Mouse (Mus musculus): ENCODE results near the gene Klf6. TPM values are rescaled to one million over a fixed set of nuclear protein-coding genes. Genes with fewer than 3 reads are reported as not detected.

Klf6 gene
- polyA plus RNA-seq, 1 experiment from 2014 or later: 34.7 TPM

DNA sequence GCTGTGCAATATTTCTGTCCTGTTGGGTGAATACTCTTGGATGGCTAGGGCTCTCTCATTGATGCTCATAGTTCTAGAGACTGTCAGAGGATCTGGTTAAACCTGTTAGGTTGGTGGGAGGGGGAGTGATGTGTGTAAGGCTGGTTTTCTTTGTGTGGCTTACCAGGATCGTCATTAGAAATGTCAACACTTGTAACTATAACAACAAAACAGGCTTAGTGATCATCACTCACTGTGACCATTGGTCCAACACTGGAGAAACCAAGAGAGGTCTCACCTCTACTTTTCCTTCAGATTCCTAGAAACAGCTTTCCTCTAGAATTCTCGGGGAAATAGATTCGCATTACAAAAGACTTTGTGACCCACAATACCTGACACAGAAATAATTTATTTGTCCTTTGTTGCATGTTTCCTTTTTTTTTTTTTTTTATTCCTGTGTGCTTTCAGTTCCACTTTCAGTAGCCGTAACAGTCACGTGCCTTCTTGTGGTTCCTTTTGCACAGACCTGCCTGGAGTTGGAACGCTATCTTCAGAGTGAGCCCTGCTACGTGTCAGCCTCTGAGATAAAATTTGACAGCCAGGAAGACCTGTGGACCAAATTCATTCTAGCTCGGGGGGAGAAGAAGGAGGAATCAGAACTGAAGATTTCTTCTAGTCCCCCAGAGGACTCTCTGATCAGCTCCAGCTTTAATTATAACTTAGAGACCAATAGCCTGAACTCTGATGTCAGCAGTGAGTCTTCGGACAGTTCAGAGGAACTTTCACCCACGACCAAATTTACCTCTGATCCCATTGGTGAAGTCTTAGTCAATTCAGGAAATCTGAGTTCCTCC is 3.2 kb downstream of the Klf6 start:
- Histone ChIP-seq H3K27me3 (no peaks in the 10 kb centered on the region), H3K4me3 (replicated peaks) (0 out of 2 replicates have a peak overlapping the region, but pooled peaks have one; percentile 14), H3K9ac (replicated peaks) (no peak overlapping the region), H3K27ac (no peak overlapping the region), H3K9me3 (no peaks in the 10 kb centered on the region), H3K36me3 (peaks cover 42% of the 10 kb centered on the region), H3K4me2 (peak overlapping the region; percentile 66), H3K4me1 (replicated peaks) (0 out of 2 replicates have a peak, but pooled peaks cover 7% of the 10 kb centered on the region)
- no peak for ATAC-seq (ENCODE audit: insufficient number of reproducible peaks, insufficient read depth, low FRiP score, low TSS enrichment, low read depth)
- WGBS: 77% methylated on average over 10 of the region's 10 CpGs

DNA sequence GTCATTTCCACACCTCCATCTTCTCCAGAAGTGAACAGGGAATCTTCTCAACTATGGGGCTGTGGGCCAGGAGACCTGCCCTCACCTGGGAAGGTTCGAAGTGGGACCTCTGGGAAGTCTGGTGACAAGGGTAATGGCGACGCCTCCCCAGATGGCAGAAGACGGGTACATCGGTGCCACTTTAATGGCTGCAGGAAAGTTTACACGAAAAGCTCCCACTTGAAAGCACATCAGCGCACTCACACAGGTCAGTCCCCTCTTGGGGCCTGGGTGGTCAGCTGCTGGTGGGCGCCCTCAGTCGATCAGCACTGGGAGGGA is 3.8 kb downstream of the Klf6 start:
- Histone ChIP-seq H3K4me3 (replicated peaks) (no peak overlapping the region), H3K4me2 (no peak overlapping the region), H3K9me3 (no peaks in the 10 kb centered on the region), H3K9ac (replicated peaks) (no peak overlapping the region), H3K27ac (no peak overlapping the region), H3K27me3 (no peaks in the 10 kb centered on the region), H3K4me1 (replicated peaks) (peaks cover 7% of the 10 kb centered on the region; the same call in 1 of the 2 replicates), H3K36me3 (peaks cover 42% of the 10 kb centered on the region)
- WGBS: 95% methylated on average over 9 of the region's 9 CpGs
- no peak for ATAC-seq (ENCODE audit: insufficient number of reproducible peaks, insufficient read depth, low FRiP score, low TSS enrichment, low read depth)

DNA sequence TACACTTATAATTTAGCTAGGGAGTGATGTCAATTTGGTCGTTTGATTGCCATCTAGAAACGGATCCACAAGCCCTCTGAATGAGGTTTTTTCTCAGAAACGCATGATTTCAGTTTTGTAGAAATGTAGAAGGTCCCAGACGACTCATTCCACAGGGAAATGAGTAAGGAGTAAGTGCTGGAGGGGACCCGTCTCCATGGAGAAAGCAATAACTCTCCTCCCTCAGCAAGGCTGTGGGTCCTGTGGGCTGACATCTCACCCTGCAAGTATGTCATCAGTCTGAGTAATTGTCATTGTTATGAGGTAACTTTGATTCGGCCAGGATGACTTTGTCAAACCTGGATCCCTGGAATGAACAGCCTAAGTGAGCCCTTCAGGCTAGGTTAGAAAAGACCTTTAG is 4.8 kb downstream of the Klf6 start:
- Histone ChIP-seq H3K27me3 (no peaks in the 10 kb centered on the region), H3K4me3 (replicated peaks) (no peak overlapping the region), H3K27ac (no peak overlapping the region), H3K36me3 (peaks cover 42% of the 10 kb centered on the region), H3K9me3 (no peaks in the 10 kb centered on the region), H3K4me2 (no peak overlapping the region), H3K4me1 (replicated peaks) (peaks cover 16% of the 10 kb centered on the region), H3K9ac (replicated peaks) (no peak overlapping the region)
- 80% methylated on average over 6 of the region's 6 CpGs for WGBS
- ATAC-seq (ENCODE audit: insufficient number of reproducible peaks, insufficient read depth, low FRiP score, low TSS enrichment, low read depth): no peak

DNA sequence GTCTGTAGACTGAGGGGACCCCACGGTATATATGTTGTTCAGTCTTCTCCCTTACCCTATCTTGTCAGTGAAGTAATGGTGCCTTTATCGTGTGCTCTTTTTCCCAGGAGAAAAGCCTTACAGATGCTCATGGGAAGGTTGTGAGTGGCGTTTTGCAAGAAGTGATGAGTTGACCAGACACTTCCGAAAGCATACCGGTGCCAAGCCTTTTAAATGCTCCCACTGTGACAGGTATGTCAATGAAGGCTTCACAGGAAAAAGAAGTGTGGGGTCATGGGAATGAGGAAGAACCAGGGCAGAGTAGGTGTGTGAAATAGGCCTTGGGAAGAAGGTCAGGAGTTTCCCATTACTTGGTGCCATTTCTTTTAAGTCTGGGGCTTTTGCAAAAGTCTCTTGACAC is 5.2 kb downstream of the Klf6 start:
- 93% methylated on average over 5 of the region's 5 CpGs for WGBS

DNA sequence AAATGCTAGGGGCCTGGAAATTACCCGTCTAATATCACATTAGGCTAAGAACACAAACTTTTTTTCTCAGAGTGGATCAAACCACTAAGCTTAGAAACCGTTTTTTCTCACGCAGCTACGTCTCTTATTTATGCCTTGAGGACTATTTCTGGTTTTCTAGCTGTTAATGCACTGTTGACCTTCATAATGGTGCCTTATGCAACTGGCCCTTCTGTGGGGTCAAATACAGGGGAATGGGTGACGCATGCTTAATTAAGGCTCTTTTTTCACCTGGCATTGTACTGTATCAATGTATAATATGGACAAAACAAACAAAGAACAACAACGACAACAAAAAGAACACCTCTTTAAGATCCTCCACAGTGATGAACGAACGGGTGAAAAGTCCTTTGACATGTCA is 7.1 kb downstream of the Klf6 start:
- H3K27me3 ChIP-seq: no peaks in the 10 kb centered on the region
- WGBS: 89% methylated on average over 8 of the region's 8 CpGs
- H3K27ac ChIP-seq: no peak overlapping the region
- ATAC-seq (ENCODE audit: insufficient number of reproducible peaks, insufficient read depth, low FRiP score, low TSS enrichment, low read depth): no peak
- no peak overlapping the region for H3K9ac ChIP-seq (replicated peaks)
- no peak overlapping the region for H3K4me3 ChIP-seq (replicated peaks)
- H3K4me2 ChIP-seq: no peak overlapping the region
- peaks cover 42% of the 10 kb centered on the region for H3K36me3 ChIP-seq
- peaks cover 16% of the 10 kb centered on the region for H3K4me1 ChIP-seq (replicated peaks)
- H3K9me3 ChIP-seq: no peaks in the 10 kb centered on the region

More for the DNA sequence above, 5.2 kb downstream of the Klf6 start:
- Histone ChIP-seq H3K4me2 (no peak overlapping the region), H3K36me3 (peaks cover 42% of the 10 kb centered on the region), H3K9me3 (no peaks in the 10 kb centered on the region), H3K4me1 (replicated peaks) (peaks cover 16% of the 10 kb centered on the region), H3K27ac (no peak overlapping the region), H3K27me3 (no peaks in the 10 kb centered on the region), H3K9ac (replicated peaks) (no peak overlapping the region), H3K4me3 (replicated peaks) (no peak overlapping the region)
- ATAC-seq (ENCODE audit: insufficient number of reproducible peaks, insufficient read depth, low FRiP score, low TSS enrichment, low read depth): no peak

DNA sequence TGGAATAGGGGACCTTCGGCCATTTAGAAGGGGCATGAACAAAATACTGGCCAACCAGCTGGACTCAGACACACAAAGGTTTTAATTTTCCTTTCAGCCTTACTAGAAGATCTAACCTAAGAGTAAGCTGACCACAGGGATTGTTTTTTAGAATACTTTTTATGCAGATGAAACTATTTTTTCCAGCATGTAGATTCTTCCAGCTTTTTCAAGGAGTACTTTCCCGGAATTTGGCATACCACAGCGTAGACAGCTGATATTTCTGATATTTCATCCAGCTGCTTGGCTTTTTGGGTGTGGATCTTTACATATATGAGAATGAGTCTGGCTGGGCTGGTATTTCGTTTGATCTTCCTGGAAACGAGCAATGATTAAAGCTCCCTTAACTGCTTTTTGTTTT is 8.2 kb downstream of the Klf6 start:
- no peaks in the 10 kb centered on the region for H3K27me3 ChIP-seq
- peaks cover 9% of the 10 kb centered on the region for H3K4me1 ChIP-seq (replicated peaks)
- H3K36me3 ChIP-seq: peaks cover 42% of the 10 kb centered on the region
- H3K9ac ChIP-seq (replicated peaks): no peak overlapping the region
- H3K9me3 ChIP-seq: no peaks in the 10 kb centered on the region
- no peak overlapping the region for H3K4me2 ChIP-seq
- no peak overlapping the region; the same call in 1 of the 2 replicates for H3K27ac ChIP-seq
- no peak for ATAC-seq (ENCODE audit: insufficient number of reproducible peaks, insufficient read depth, low FRiP score, low TSS enrichment, low read depth)
- 62% methylated on average over 5 of the region's 5 CpGs for WGBS
- no peak overlapping the region for H3K4me3 ChIP-seq (replicated peaks)

DNA sequence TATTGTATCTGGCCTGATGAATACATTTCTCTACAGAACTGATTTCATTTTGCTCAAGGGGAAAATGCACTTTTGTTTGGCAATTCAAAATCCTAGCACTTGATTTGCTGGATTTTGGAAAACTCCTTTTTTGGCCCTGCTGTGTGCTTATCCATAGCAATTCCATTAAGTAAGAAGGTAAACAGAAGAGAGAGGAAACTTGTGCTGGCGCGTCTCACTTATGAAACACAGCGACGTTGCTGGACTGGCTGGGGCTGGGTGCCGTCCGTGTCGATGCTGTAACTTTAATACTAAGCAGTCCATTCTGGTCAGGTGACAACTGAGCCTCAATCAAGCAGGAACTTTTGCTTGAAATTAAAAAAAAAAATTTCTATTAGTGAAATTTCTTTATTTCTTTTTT is 8.6 kb downstream of the Klf6 start:
- no peaks in the 10 kb centered on the region for H3K9me3 ChIP-seq
- no peak overlapping the region for H3K4me2 ChIP-seq
- no peak for ATAC-seq (ENCODE audit: insufficient number of reproducible peaks, insufficient read depth, low FRiP score, low TSS enrichment, low read depth)
- H3K36me3 ChIP-seq: peaks cover 40% of the 10 kb centered on the region
- no peak overlapping the region for H3K4me3 ChIP-seq (replicated peaks)
- no peak overlapping the region for H3K9ac ChIP-seq (replicated peaks)
- no peaks in the 10 kb centered on the region for H3K27me3 ChIP-seq
- H3K27ac ChIP-seq: no peak overlapping the region; the same call in 1 of the 2 replicates
- WGBS: 22% methylated on average over 7 of the region's 7 CpGs
- H3K4me1 ChIP-seq (replicated peaks): peaks cover 9% of the 10 kb centered on the region

DNA sequence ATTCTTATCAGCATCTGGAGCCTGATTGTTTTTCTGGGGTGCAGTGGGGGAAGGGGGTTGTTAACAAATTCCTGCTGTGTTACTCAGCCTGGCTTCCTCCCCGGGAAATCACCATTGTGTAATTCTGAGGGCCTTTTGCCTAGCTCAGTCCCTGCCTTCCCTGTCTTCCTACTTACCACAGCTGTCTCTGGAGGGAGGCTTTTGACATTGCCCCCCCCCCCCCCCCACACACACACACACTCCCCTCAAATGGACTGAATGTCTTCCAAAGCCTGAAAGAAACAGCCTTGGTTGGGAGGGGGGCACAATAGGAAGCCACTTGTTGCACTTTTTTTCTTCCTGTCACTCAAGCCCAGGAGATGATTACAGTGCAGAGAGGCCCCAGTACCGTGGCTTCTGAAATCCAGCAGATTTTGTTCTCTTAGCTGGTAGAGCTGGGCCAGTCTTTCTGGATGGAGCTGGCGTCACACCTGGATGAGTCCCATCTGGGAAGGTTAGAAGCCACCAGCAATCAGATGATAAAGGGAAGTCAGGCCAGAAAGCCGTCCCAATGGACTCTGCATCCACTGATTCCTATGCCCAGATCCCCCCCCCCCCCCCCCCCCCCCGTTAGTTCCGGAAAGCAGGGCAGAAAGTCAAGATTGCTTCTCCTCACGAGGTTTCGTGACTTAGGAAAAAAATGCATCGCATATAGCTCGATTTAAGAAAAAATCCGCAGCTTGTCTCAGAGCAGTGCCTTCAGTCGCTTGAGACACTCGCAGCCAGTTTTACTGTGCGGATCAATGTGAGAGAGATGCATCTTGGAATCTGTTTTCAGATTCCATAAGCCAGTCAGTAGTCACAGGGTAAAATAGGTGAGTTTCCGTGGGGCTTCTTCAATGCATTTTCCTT is 9.3 kb downstream of the Klf6 start:
- WGBS: 26% methylated on average over 14 of the region's 15 CpGs
- Histone ChIP-seq H3K4me1 (replicated peaks) (peaks cover 9% of the 10 kb centered on the region), H3K4me2 (peak overlapping the region; percentile 19), H3K27ac (no peak overlapping the region), H3K9me3 (no peaks in the 10 kb centered on the region), H3K36me3 (peaks cover 32% of the 10 kb centered on the region), H3K4me3 (replicated peaks) (no peak overlapping the region), H3K9ac (replicated peaks) (no peak overlapping the region), H3K27me3 (no peaks in the 10 kb centered on the region)
- peak; percentile 56; the same call in 1 of the 2 replicates for ATAC-seq (ENCODE audit: insufficient number of reproducible peaks, insufficient read depth, low FRiP score, low TSS enrichment, low read depth)

DNA sequence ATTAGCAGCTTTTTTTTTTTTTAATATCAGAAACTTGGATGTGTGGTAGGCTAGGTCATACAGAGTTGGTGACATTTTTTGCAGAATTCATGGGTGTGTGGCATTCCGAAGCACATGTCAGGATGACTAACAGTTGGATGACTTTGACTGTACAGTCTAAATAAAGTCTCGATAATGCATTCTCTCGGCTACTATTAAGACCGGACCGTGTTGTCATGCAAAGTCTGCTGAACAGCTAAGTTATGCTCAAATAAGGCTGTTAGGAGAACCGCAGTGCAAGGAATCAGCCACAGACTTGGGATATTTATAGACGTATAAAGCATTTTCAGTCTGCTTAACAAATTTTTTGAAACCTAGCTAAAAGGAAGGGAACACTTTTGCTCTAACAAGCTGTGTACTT is 10.1 kb downstream of the Klf6 start:
- ATAC-seq (ENCODE audit: insufficient number of reproducible peaks, insufficient read depth, low FRiP score, low TSS enrichment, low read depth): no peak
- Histone ChIP-seq H3K4me2 (no peak overlapping the region), H3K4me3 (replicated peaks) (no peak overlapping the region), H3K27ac (no peak overlapping the region), H3K9me3 (no peaks in the 10 kb centered on the region), H3K27me3 (no peaks in the 10 kb centered on the region), H3K4me1 (replicated peaks) (peaks cover 9% of the 10 kb centered on the region), H3K36me3 (peaks cover 24% of the 10 kb centered on the region), H3K9ac (replicated peaks) (no peak overlapping the region)
- 89% methylated on average over 7 of the region's 7 CpGs for WGBS

DNA sequence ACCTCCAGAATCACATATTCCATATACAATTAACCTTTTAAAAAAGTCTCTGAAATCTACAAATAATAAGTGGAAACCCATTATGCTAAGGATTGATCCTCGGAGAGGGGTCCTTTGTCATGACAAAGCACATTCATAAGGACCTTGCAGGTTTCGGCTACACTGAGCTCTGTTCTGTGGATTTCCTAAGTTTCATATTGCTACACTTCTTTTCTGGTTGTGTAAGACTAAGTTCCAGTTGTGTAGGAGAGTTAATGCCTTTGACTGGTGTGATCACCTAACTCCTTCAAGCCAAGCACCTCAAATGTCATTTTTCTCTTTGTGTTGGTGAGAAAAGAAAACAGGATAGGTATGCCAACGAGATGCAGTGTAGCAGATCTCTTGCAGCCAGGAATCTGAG is 12.4 kb downstream of the Klf6 start:
- H3K4me1 ChIP-seq (replicated peaks): peaks cover 9% of the 10 kb centered on the region
- no peak overlapping the region for H3K4me3 ChIP-seq (replicated peaks)
- no peak overlapping the region for H3K27ac ChIP-seq
- 86% methylated on average over 3 of the region's 3 CpGs for WGBS
- H3K4me2 ChIP-seq: no peak overlapping the region
- no peak overlapping the region for H3K9ac ChIP-seq (replicated peaks)
- no peaks in the 10 kb centered on the region for H3K9me3 ChIP-seq
- no peaks in the 10 kb centered on the region for H3K27me3 ChIP-seq
- H3K36me3 ChIP-seq: peaks cover 1% of the 10 kb centered on the region
- ATAC-seq (ENCODE audit: insufficient number of reproducible peaks, insufficient read depth, low FRiP score, low TSS enrichment, low read depth): no peak

DNA sequence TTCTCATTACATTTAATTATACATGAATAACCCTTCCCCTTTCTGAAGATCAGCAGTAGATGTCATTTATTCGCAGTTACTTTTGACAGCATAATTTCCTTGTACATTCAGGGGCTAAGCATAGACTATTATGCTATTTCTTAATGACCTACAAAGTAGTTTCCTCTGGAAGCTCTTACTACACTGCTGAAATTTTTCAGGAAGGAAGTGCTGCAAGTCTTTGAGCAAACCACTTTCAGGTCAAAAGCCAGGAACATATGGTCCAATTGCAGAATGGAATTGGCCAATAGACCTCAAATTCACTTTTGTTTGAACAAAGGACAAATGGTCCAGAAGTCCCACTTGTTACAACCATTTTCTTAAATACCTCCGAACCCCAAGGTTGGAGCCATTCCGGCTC is 14.2 kb downstream of the Klf6 start:
- Histone ChIP-seq H3K4me3 (replicated peaks) (no peak overlapping the region), H3K4me2 (no peak overlapping the region), H3K9me3 (no peaks in the 10 kb centered on the region), H3K27ac (no peak overlapping the region), H3K9ac (replicated peaks) (no peak overlapping the region), H3K36me3 (no peaks in the 10 kb centered on the region), H3K27me3 (no peaks in the 10 kb centered on the region), H3K4me1 (replicated peaks) (peaks cover 6% of the 10 kb centered on the region; the same call in 1 of the 2 replicates)
- ATAC-seq (ENCODE audit: insufficient number of reproducible peaks, insufficient read depth, low FRiP score, low TSS enrichment, low read depth): no peak
- WGBS: 87% methylated on average over 3 of the region's 3 CpGs

All from limb, embryonic 12.5 days (tissue).